ENCODE assay signal across 13 mouse cellular contexts in genomic region chr17:71098606-71099005, GRCm38 (mm10).
"Had no signal": no experiment of that assay in that cellular context is flagged by ENCODE, and none has a peak within 500 bp of the region (broad histone marks: within the 10 kb centered on the region; RNA-seq: fewer than 3 reads in every experiment).

No protein-coding gene starts in this region.

- H3K27me3 ChIP-seq: limb, embryonic 15.5 days; liver, embryonic 12.5 days; lung, embryonic 15.5 days; midbrain, embryonic 12.5 days; neural tube, embryonic 13.5 days; stomach, embryonic 15.5 days had no signal

- H3K36me3 ChIP-seq: limb, embryonic 15.5 days; liver, embryonic 12.5 days; lung, embryonic 15.5 days; midbrain, embryonic 12.5 days; neural tube, embryonic 13.5 days; stomach, embryonic 15.5 days had no signal

- H3K4me1 ChIP-seq: neural tube, embryonic 13.5 days; stomach, embryonic 15.5 days had no signal

- H3K9me3 ChIP-seq: limb, embryonic 15.5 days; liver, embryonic 12.5 days; lung, embryonic 15.5 days; midbrain, embryonic 12.5 days; neural tube, embryonic 13.5 days; stomach, embryonic 15.5 days had no signal

- H3K27ac ChIP-seq: limb, embryonic 15.5 days; liver, embryonic 12.5 days; lung, embryonic 15.5 days; midbrain, embryonic 12.5 days; neural tube, embryonic 13.5 days; stomach, embryonic 15.5 days had no signal

- H3K9ac ChIP-seq: limb, embryonic 15.5 days; liver, embryonic 12.5 days; lung, embryonic 15.5 days; midbrain, embryonic 12.5 days; neural tube, embryonic 13.5 days; stomach, embryonic 15.5 days had no signal

- H3K4me3 ChIP-seq: limb, embryonic 15.5 days; liver, embryonic 12.5 days; lung, embryonic 15.5 days; midbrain, embryonic 12.5 days; neural tube, embryonic 13.5 days; stomach, embryonic 15.5 days had no signal

- DNase-seq: layer of hippocampus, adult 9-11 months; layer of hippocampus, postnatal 36 days; retina, postnatal 1 day; thymus, adult 2 months; thymus, postnatal 25 days had no signal

- ATAC-seq: intestine, embryonic 16.5 days; liver, embryonic 12.5 days; midbrain, embryonic 16.5 days had no signal

- H3K4me2 ChIP-seq: limb, embryonic 15.5 days; liver, embryonic 12.5 days; lung, embryonic 15.5 days; midbrain, embryonic 12.5 days; neural tube, embryonic 13.5 days; stomach, embryonic 15.5 days had no signal
